Mouse (Mus musculus) liver, embryonic 11.5 days (tissue): ENCODE data around the gene Tnni3. TPM values are rescaled to one million over a fixed set of nuclear protein-coding genes. Genes with fewer than 3 reads are reported as not detected.
"Not testable (repeated sequence)": the region's sequence is repeated elsewhere in the genome, so short reads cannot be mapped to it uniquely, and the experiment has no call there.

ENCODE experiments used
- ATAC-seq: fragments of 200-750 bp; cut with Nextera tagmentation; replicated peaks from 2 replicates; pipeline ENCODE4 v1.8.0; 2017; ENCODE audit warnings: moderate number of reproducible peaks, mild to moderate bottlenecking, moderate TSS enrichment, moderate library complexity; ENCODE audit not compliant: low FRiP score
- DNase-seq: peaks from one replicate; pipeline ENCODE4 v3.0.0-alpha.2; 2017; ENCODE audit warnings: low spot score
- H3K27ac ChIP-seq: fragments of 300-500 bp; sonication (generic); 2 replicates; pipeline ENCODE4 v1.5.1; 2014; ENCODE audit warnings: mild to moderate bottlenecking, low read depth, low read length, control low read depth
- H3K27me3 ChIP-seq: fragments of 300-500 bp; sonication (generic); replicated peaks from 2 replicates; pipeline ENCODE4 v1.6.1; 2014; ENCODE audit warnings: low read length, mixed read lengths; ENCODE audit not compliant: control insufficient read depth, insufficient read depth
- H3K36me3 ChIP-seq: fragments of 300-500 bp; sonication (generic); 2 replicates; pipeline ENCODE4 v1.6.1; 2014; ENCODE audit warnings: mild to moderate bottlenecking, low read length, moderate library complexity, mixed read lengths; ENCODE audit not compliant: control insufficient read depth, insufficient read depth
- H3K4me1 ChIP-seq: fragments of 300-500 bp; sonication (generic); replicated peaks from 2 replicates; pipeline ENCODE4 v1.6.1; 2014; ENCODE audit warnings: low read length, mixed read lengths; ENCODE audit not compliant: control insufficient read depth, insufficient read depth
- H3K4me2 ChIP-seq: fragments of 300-500 bp; sonication (generic); 2 replicates; pipeline ENCODE4 v1.6.1; 2014; ENCODE audit warnings: mild to moderate bottlenecking, control low read depth, moderate library complexity
- H3K4me3 ChIP-seq: fragments of 300-500 bp; sonication (generic); 2 replicates; pipeline ENCODE4 v1.5.1; 2014; ENCODE audit warnings: low read depth, low read length, control low read depth
- H3K9ac ChIP-seq: fragments of 300-500 bp; sonication (generic); 2 replicates; pipeline ENCODE4 v1.6.1; 2014; ENCODE audit warnings: low read depth, low read length, control low read depth
- H3K9me3 ChIP-seq: fragments of 300-500 bp; sonication (generic); 2 replicates; pipeline ENCODE4 v1.6.1; 2016; ENCODE audit warnings: low read length, inconsistent platforms, mixed read lengths; ENCODE audit not compliant: control insufficient read depth
- WGBS: fragments of 180-500 bp; shearing (Covaris S2); extraction: QIAGEN DNeasy Blood & Tissue Kit; methylation state at CpG from one replicate; pipeline ENCODE4 v1.1.7; 2014; 5-methylcytosine and 5-hydroxymethylcytosine counted together
- polyA plus RNA-seq: library from polyadenylated mRNA; unstranded; fragments of >200 nt; fragmentation: Nextera tagmentation; extraction: Ambion mirVana; gene quantifications from 2 replicates; pipeline ENCODE4 v1.2.1, GENCODE M21; 2014

The Tnni3 gene
- polyA plus RNA-seq, 1 experiment from 2014 or later, result 17.0 TPM

DNA sequence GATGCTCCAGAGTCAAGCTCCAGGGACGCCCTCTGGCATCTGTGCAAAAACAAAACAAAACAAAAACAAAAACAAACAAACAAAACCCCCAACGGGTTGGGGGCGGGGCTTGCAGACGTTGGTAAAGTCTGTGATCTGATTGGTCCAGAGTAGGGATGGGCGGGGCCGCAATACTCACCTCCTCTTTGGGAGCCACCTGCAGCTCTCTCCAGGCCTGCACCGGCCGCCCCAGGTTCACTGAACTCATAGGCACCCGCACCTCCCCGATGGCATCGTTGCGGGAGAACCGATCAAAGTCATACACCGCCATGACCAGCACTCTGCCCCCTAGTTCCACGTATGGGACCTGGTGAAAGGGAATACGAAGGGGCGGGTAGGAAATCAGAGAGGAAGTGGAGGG, 18.0 kb upstream of the Tnni3 start:
- Histone ChIP-seq H3K4me1 (peaks cover 6% of the 10 kb centered on the region; the same call in 1 of the 2 replicates), H3K9ac (no peak overlapping the region), H3K27ac (no peak overlapping the region), H3K4me2 (peak overlapping the region; percentile 10; the same call in 1 of the 2 replicates), H3K9me3 (no peaks in the 10 kb centered on the region), H3K27me3 (peaks cover 11% of the 10 kb centered on the region), H3K36me3 (no peaks in the 10 kb centered on the region), H3K4me3 (no peak overlapping the region)
- ATAC-seq (0 out of 2 replicates have a peak, but pooled peaks have one; percentile 27), DNase-seq (no peak)
- 34% methylated on average over 17 of the region's 17 CpGs for whole genome bisulfite sequencing

DNA sequence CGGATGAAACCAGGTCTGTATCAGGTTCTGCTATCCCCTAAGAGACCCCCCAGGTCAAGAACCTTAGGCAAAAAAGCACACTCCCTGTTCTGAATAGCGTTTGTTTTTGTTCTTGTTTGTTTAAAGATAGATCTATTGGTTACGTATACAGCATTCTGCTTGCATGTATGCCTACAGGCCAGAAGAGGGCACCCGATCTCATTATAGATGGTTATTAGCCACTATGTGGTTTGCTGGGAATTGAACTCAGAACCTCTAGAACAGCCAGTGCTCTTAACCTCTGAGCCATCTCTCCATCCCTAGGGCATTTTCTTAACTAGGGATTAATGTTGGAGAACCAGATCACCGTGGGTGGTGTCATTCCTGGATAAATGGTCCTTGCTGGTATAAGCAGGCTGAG, 17.3 kb upstream of the Tnni3 start:
- H3K27ac ChIP-seq, result no peak overlapping the region
- no peak for DNase-seq

DNA sequence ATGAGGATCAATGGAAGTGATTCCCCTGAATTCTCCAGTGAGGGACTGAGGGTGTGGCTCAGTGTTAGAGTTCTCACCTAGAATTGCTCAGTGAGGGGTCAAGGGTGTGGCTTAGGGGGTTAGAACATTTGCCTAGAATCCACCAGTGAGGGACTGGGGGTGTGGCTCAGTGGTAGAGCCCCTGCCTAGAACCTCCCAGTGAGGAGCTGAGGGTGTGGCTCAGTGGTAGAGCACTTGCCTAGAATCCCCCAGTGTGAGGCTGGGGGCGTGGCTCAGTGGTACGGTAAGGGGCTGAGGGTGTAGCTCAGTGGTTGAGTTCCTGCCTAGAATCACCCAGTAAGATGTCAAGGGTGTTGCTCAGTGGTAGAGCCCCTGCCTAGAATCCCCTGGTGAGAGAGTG, 15.0 kb upstream of the Tnni3 start:
- Histone ChIP-seq H3K9me3 (no peaks in the 10 kb centered on the region), H3K4me3 (no peak overlapping the region), H3K4me1 (no peaks in the 10 kb centered on the region), H3K27ac (no peak overlapping the region), H3K36me3 (no peaks in the 10 kb centered on the region), H3K4me2 (no peak overlapping the region), H3K27me3 (no peaks in the 10 kb centered on the region; the same call in 1 of the 2 replicates), H3K9ac (no peak overlapping the region)
- 68% methylated on average over 2 of the region's 2 CpGs for WGBS
- ATAC-seq (no peak), DNase-seq (no peak)

More for the DNA sequence above, 17.3 kb upstream of the Tnni3 start:
- no peak for ATAC-seq
- H3K27me3 ChIP-seq, result peaks cover 4% of the 10 kb centered on the region
- no peaks in the 10 kb centered on the region for H3K36me3 ChIP-seq
- H3K9me3 ChIP-seq, result no peaks in the 10 kb centered on the region
- peaks cover 2% of the 10 kb centered on the region; the same call in 1 of the 2 replicates for H3K4me1 ChIP-seq
- H3K4me3 ChIP-seq, result no peak overlapping the region
- WGBS, result 52% methylated on average over 5 of the region's 5 CpGs
- H3K9ac ChIP-seq, result no peak overlapping the region
- H3K4me2 ChIP-seq, result no peak overlapping the region

DNA sequence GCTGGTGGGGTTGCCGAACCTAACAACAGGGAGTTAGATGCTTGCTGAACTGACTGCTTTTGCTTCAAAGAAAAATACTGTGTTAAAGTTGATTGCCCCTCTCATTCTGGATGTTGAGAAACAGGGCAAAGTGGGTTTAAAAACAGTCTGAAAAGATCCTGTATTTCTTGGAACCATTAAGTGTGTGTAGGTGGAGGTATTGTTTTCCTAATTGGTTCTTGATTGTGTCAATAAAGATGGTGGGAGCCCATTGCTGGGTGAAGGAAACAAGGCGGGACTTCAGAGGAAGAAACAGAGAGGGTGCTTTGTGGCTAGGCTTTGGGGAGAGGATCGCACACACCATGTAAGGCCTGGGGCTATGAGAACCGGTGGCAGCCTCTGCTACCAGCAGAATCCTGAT, 13.2 kb upstream of the Tnni3 start:
- no peak for DNase-seq
- WGBS, result 47% methylated on average over 4 of the region's 4 CpGs

DNA sequence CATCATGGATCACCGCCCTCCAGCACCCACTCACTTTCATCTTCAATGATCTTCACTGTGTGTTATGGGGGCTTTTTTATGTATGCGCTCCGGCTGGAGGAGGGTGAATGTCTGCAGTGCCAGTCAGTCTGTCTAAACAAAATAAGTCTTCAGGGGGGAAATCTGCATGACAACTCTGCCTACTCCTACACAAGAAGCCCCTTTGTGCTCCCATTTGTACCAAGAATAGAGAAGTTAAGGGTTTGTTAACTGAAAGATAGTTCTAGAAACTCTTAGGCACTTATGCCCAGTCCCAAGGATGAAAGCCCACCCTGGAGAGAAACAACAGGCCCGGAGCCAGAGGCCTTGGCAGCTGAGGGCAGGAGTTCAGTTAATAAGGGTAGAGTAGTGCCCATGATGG, 12.3 kb upstream of the Tnni3 start:
- Histone ChIP-seq H3K27ac (no peak overlapping the region), H3K27me3 (no peaks in the 10 kb centered on the region; the same call in 1 of the 2 replicates), H3K9ac (no peak overlapping the region), H3K36me3 (no peaks in the 10 kb centered on the region), H3K4me1 (no peaks in the 10 kb centered on the region), H3K4me3 (no peak overlapping the region), H3K9me3 (no peaks in the 10 kb centered on the region), H3K4me2 (no peak overlapping the region)
- 86% methylated on average over 4 of the region's 4 CpGs for WGBS
- ATAC-seq (no peak), DNase-seq (no peak)

More for the DNA sequence above, 13.2 kb upstream of the Tnni3 start:
- Histone ChIP-seq H3K9ac (no peak overlapping the region), H3K4me3 (no peak overlapping the region), H3K36me3 (no peaks in the 10 kb centered on the region), H3K27ac (no peak overlapping the region), H3K4me1 (no peaks in the 10 kb centered on the region), H3K9me3 (no peaks in the 10 kb centered on the region), H3K4me2 (no peak overlapping the region), H3K27me3 (no peaks in the 10 kb centered on the region; the same call in 1 of the 2 replicates)
- ATAC-seq, result no peak

DNA sequence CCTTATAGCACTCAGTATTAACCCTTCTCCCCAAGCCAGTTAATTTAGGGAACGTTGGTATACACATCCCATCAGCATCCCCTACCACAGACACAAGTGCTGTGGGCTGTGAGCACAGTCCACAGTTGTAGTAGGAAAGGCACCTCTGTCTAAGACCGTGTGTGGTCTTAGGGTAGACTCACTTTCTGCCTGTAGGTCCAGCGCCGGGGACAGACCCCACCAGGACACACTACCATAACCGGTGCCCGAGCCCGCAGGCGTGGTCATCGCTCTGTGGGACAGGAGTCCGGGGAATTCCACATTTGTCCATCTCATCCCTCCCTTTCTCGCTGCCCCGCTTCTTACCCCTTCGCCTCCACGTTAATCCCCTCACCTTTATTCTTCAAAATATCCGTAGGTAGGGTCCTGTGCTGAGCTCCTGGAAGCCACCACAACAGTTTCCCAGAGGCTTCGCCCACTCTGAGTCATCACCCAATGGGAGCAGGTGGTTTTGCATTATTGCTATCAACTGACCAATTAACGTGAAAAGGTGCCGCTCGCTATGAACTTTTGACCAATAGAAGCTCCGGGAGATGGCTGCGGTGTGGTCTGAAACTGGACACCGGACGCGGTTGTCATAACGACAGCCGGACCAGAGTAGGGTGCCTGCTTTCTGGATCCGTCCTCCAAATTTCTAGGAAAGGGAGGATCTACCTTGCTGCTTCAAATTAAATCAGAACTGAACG, 8.1 kb upstream of the Tnni3 start, which contains the start of gene Dnaaf3:
TSS of gene Dnaaf3 (minus strand) at position 449 of the 725 bp plus-strand sequence.
- no peaks in the 10 kb centered on the region for H3K36me3 ChIP-seq
- H3K4me1 ChIP-seq, result no peaks in the 10 kb centered on the region
- H3K27ac ChIP-seq, result no peak within 1 kb of the TSS
- H3K4me2 ChIP-seq, result peak within 1 kb of the TSS; percentile 56
- H3K9ac ChIP-seq, result no peak within 1 kb of the TSS
- WGBS, result 7% methylated on average over 28 of the region's 28 CpGs
- H3K27me3 ChIP-seq, result no peaks in the 10 kb centered on the region
- no peaks in the 10 kb centered on the region for H3K9me3 ChIP-seq
- ATAC-seq, result peak; percentile 86
- H3K4me3 ChIP-seq, result peak within 1 kb of the TSS; percentile 34
- DNase-seq, result peak; percentile 69

DNA sequence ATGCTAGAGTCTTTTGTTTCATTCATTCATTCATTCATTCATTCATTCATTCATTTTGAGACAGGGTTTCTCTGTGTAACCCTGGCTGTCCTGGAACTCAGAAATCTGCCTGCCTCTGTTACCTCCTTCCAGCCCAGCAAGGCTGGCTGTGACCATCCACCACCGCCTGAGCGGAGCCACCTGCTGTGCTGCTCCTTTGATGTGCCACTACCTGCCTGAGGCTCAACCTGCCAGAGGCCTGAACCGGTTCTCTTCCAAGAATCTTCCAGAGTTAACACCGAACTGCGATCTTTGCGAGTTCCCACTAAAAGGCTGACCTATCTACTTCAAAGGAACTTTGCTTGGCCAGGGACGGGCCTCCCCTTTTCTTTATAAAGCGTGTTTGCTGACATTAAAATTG, 6.1 kb upstream of the Tnni3 start:
- H3K27ac ChIP-seq, H3K4me3 ChIP-seq, DNase-seq, H3K36me3 ChIP-seq, H3K4me2 ChIP-seq, H3K9me3 ChIP-seq, H3K27me3 ChIP-seq, ATAC-seq, H3K9ac ChIP-seq, H3K4me1 ChIP-seq: not testable (repeated sequence)
- 32% methylated on average over 6 of the region's 8 CpGs for WGBS

DNA sequence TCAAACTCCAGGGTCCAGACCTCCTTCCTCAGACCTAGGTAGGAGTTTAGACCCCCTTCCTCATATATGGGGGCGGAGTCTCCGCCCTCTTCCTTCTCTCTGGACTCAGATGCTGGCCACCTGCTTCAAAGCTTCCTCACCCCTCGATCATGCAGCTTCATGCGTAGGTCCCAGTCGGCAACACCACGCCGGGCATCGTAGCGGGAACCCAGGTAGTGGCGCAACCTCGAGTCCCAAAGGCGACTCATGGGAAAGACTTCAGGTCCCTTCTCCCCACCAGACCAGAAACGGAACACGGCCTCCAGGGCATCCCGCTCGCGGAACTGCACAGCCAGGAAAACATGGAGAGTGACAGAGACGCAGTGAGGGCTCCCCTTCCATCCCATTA, 3.3 kb upstream of the Tnni3 start:
- ATAC-seq, result no peak
- no peak overlapping the region for H3K27ac ChIP-seq
- no peak overlapping the region for H3K9ac ChIP-seq
- DNase-seq, result no peak
- 53% methylated on average over 18 of the region's 18 CpGs for WGBS
- no peaks in the 10 kb centered on the region for H3K27me3 ChIP-seq
- H3K4me3 ChIP-seq, result no peak overlapping the region; the same call in 1 of the 2 replicates
- H3K4me1 ChIP-seq, result peaks cover 5% of the 10 kb centered on the region
- no peaks in the 10 kb centered on the region for H3K36me3 ChIP-seq
- H3K9me3 ChIP-seq, result no peaks in the 10 kb centered on the region
- H3K4me2 ChIP-seq, result peak overlapping the region; percentile 65
